Mouse (Mus musculus) heart, postnatal 0 days (tissue): ENCODE measurements around the gene Cib4. TPM values are rescaled to one million over a fixed set of nuclear protein-coding genes. Genes with fewer than 3 reads are reported as not detected.
A peak's percentile ranks its signal among the peaks of the same experiment; 100 is the strongest.

Source experiments
- ATAC-seq: fragments of 200-750 bp; cut with Nextera tagmentation; 2 replicates; pipeline ENCODE4 v1.8.0; 2017; ENCODE audit warnings: low read depth, moderate number of reproducible peaks, moderate library complexity; ENCODE audit not compliant: insufficient read depth
- DNase-seq: peaks from one replicate; pipeline ENCODE4 v3.0.0-alpha.2; 2016; ENCODE audit warnings: low spot score
- H3K27ac ChIP-seq: fragments of 300-500 bp; sonication (generic); 2 replicates; pipeline ENCODE4 v1.5.1; 2014; ENCODE audit warnings: low read depth, mild to moderate bottlenecking
- H3K27me3 ChIP-seq: fragments of 300-500 bp; sonication (generic); 2 replicates; pipeline ENCODE4 v1.6.1; 2014; ENCODE audit warnings: low read length, mixed read lengths; ENCODE audit not compliant: control insufficient read depth, insufficient read depth
- H3K36me3 ChIP-seq: fragments of 300-500 bp; sonication (generic); replicated peaks from 2 replicates; pipeline ENCODE4 v1.6.1; 2014; ENCODE audit warnings: low read length, mixed read lengths; ENCODE audit not compliant: control insufficient read depth, insufficient read depth
- H3K4me1 ChIP-seq: fragments of 300-500 bp; sonication (generic); 2 replicates; pipeline ENCODE4 v1.6.1; 2014; ENCODE audit warnings: antibody characterized with exemption; ENCODE audit not compliant: control insufficient read depth, insufficient read depth
- H3K4me2 ChIP-seq: fragments of 300-500 bp; sonication (generic); 2 replicates; pipeline ENCODE4 v1.6.1; 2014; ENCODE audit warnings: low read depth, mild to moderate bottlenecking, low read length, moderate library complexity
- H3K4me3 ChIP-seq: fragments of 300-500 bp; sonication (generic); 2 replicates; pipeline ENCODE4 v1.5.1; 2014; ENCODE audit warnings: low read depth, low read length
- H3K9ac ChIP-seq: fragments of 300-500 bp; sonication (generic); replicated peaks from 2 replicates; pipeline ENCODE4 v1.6.1; 2014; ENCODE audit warnings: low read depth, low read length, mixed read lengths
- H3K9me3 ChIP-seq: fragments of 300-500 bp; sonication (generic); replicated peaks from 2 replicates; pipeline ENCODE4 v1.6.1; 2016; ENCODE audit warnings: low read length; ENCODE audit not compliant: control insufficient read depth
- CTCF ChIP-seq: IDR thresholded peaks from 2 replicates; pipeline ENCODE4 v1.5.1; 2016; ENCODE audit warnings: antibody characterized with exemption, control low read depth, low read depth
- EP300 ChIP-seq: IDR thresholded peaks from 2 replicates; pipeline ENCODE4 v1.6.1; 2016; ENCODE audit warnings: antibody characterized with exemption, low read depth
- WGBS: fragments of 180-500 bp; shearing (Covaris S2); extraction: QIAGEN DNeasy Blood & Tissue Kit; methylation state at CpG from one replicate; pipeline ENCODE4 v1.1.7; 2014; 5-methylcytosine and 5-hydroxymethylcytosine counted together
- polyA plus RNA-seq: library from polyadenylated mRNA; unstranded; fragments of >200 nt; fragmentation: Nextera tagmentation; extraction: Ambion mirVana; gene quantifications from 2 replicates; pipeline ENCODE4 v1.2.1, GENCODE M21; 2015
- total RNA-seq: library from RNA; depleted of rRNA; stranded (reverse); fragments of >200 nt; gene quantifications from 2 replicates; pipeline ENCODE4 v1.2.3, GENCODE M21; 2014; ENCODE audit warnings: low replicate concordance; rRNA removed

The Cib4 gene
- total RNA-seq (not detected in 2 replicates), polyA plus RNA-seq (not detected in 2 replicates)

DNA sequence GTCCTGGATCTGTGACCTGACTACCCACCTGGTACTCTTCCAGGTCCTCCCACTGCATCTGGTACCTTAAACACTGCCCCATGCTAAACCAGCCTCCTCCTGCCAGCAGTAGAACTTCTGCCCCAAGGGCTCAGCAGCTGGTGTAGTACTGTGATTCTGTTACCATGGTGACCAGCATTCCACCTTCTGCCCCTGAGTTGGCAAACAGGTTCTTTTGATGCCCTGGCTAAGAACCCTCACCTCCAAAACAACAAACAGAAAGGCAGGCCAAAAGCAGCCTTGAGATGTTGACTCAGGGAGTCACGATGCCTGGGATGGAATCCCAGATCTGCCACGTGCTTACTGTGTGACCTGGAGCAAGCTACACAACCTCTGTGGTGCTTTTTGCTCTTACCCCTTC lies at the start of gene Cib4:
Gene Cib4, minus strand, starts transcription at position 139 of the 400 bp plus-strand sequence.
- H3K27me3 ChIP-seq = no peaks in the 10 kb centered on the region
- H3K9ac ChIP-seq = no peak within 1 kb of the TSS
- no peak for DNase-seq
- no peak within 1 kb of the TSS for H3K4me2 ChIP-seq
- 0 out of 2 replicates have a peak, but pooled peaks cover 3% of the 10 kb centered on the region for H3K4me1 ChIP-seq
- TF ChIP-seq EP300 = no peak
- no peak for TF ChIP-seq CTCF
- no peaks in the 10 kb centered on the region for H3K36me3 ChIP-seq
- no peak within 1 kb of the TSS for H3K27ac ChIP-seq
- H3K4me3 ChIP-seq = no peak within 1 kb of the TSS
- no peak for ATAC-seq
- no peaks in the 10 kb centered on the region for H3K9me3 ChIP-seq
- WGBS = 50% methylated on average over 2 of the region's 2 CpGs

DNA sequence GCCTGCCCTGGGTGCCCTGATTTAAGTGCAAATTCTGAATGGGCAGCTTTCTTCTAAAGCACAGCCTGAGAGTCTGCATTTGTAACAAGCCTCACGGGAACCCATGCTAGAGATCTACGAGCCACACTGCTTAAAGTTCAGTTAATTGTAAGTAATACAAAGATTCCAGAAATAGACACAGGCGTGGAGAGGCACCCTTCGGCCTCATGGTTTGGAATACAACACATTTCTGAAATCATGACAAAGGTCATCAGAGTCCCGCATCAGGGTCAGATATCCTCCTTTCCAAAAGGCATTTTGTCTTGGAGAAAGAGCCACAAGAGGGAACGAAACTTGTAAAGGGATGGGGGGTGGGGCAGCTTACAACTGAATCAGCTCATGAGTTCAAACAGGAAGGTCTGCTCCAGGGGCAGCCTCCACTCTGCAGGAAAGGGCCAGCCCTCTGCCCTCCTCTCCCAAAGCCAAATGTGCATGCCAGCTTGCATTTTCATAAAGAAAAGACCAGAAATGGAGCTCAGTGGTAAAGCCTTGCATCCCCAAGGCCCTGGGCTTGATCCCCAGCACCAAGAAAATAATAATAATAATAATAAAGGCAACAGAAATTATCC lies 49.4 kb upstream of the Cib4 start:
- DNase-seq (no peak), ATAC-seq (no peak)
- 22% methylated on average over 6 of the region's 6 CpGs for WGBS
- no peak overlapping the region for H3K4me2 ChIP-seq
- peak overlapping the region; percentile 18; the same call in 1 of the 2 replicates for H3K9ac ChIP-seq
- H3K4me3 ChIP-seq = no peak overlapping the region
- 0 out of 2 replicates have a peak, but pooled peaks cover 3% of the 10 kb centered on the region for H3K27me3 ChIP-seq
- H3K9me3 ChIP-seq = no peaks in the 10 kb centered on the region
- no peaks in the 10 kb centered on the region for H3K36me3 ChIP-seq
- TF ChIP-seq CTCF = no peak
- no peak for TF ChIP-seq EP300
- H3K4me1 ChIP-seq = peaks cover 57% of the 10 kb centered on the region
- H3K27ac ChIP-seq = peak overlapping the region; percentile 90

DNA sequence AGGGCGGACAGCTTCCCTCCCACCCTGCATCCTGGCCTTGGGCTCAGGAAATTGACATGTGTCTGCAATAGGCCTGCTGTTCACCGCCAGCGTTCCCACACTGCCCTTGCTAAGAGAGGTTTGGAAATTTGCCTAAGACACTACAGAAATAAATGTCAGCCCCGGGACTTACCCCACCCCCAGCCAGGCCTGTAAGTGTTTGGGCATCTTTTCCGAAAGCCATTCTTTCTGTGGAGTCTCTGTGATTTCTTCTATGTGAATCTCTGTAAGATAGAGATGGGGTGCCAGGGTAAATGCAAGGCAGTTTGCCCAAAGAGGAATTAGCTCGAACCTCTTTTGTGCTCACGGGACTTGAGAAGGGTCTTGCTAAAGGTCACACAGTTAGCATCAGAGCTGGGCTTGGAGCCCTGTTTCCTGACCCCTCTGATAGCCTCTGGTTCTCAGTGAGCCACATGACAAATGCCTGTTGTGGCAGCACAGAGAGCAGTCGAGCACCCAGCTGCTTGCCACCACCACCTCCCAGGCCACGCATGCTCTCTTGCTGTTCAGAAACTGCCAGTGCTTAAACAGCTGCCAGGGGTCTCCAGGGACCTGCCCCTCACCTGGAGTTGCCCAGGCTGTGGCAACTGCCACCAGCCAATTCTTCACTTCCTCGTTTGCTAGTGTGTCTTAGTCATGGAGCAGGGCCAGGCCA lies 48.3 kb upstream of the Cib4 start:
- no peaks in the 10 kb centered on the region for H3K9me3 ChIP-seq
- peak; percentile 77 for DNase-seq
- TF ChIP-seq EP300 (no peak; the same call in 1 of the 2 replicates), CTCF (no peak)
- peak; percentile 73 for ATAC-seq
- peaks cover 64% of the 10 kb centered on the region for H3K4me1 ChIP-seq
- H3K27me3 ChIP-seq = 0 out of 2 replicates have a peak, but pooled peaks cover 13% of the 10 kb centered on the region
- no peak overlapping the region for H3K4me3 ChIP-seq
- H3K9ac ChIP-seq = peak overlapping the region; percentile 18; the same call in 1 of the 2 replicates
- H3K36me3 ChIP-seq = no peaks in the 10 kb centered on the region
- 5% methylated on average over 10 of the region's 10 CpGs for WGBS
- peak overlapping the region; percentile 90 for H3K27ac ChIP-seq
- H3K4me2 ChIP-seq = no peak overlapping the region

DNA sequence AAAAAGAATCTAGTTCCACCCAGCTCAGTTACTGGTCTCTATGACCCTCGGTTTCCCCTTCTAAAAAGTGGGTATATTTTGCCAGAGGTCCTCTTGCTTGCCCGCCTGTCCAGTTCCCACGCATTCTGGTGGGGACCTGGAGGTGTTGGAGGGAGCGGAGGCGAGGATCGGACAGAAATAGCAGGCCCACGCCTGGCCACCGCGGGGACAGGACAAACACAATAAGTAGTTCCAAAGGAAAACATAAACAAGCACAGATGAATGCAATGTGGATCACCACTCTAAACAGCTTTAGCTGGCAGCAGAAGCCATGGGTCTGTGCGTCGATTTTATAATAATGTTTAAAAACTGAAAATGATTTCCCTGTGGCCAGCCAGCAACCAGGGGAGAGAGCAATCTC lies 47.7 kb upstream of the Cib4 start:
- 46% methylated on average over 11 of the region's 11 CpGs for WGBS
- Histone ChIP-seq H3K27ac (peak overlapping the region; percentile 90), H3K4me1 (peaks cover 64% of the 10 kb centered on the region), H3K9me3 (no peaks in the 10 kb centered on the region), H3K4me2 (no peak overlapping the region), H3K27me3 (peaks cover 19% of the 10 kb centered on the region; the same call in 1 of the 2 replicates), H3K4me3 (no peak overlapping the region), H3K9ac (no peak overlapping the region), H3K36me3 (no peaks in the 10 kb centered on the region)
- TF ChIP-seq EP300 = no peak
- TF ChIP-seq CTCF = no peak
- ATAC-seq (no peak), DNase-seq (no peak)

DNA sequence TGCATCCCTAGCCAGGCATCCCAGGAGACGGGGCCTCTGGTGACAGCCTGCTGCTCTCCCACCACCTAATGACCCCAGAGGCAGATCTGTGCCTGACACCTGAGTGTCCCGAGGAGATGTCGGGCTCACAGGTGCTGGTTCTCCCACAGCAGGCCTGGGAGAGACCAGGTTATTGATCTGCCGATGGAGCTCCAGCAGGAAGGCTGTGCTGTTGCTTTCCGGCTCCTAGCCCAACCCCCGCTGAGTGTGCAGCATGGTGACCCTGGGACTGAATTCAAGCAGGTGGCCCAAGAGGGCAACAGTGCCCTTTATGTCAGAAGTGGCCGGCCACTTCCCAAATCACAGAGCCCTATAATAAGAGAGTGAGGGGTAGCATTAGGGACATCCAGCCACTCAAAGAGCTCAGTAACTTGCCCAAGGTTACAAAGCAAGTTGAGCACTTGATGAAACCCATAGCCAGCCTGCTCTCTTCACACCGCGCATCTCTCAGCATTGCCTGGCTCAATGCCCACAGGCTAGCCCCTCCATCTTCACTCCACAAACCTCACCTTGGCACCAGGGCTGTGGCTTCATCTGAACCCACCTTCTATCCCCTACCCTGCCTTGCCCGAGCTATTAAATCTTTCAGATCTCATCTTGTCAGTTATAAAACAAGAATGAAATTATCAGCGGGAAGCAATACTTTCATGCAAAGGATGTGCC lies 46.8 kb upstream of the Cib4 start:
- Histone ChIP-seq H3K9ac (no peak overlapping the region), H3K36me3 (no peaks in the 10 kb centered on the region), H3K9me3 (no peaks in the 10 kb centered on the region), H3K4me2 (no peak overlapping the region), H3K4me3 (no peak overlapping the region), H3K27me3 (peaks cover 21% of the 10 kb centered on the region; the same call in 1 of the 2 replicates), H3K27ac (no peak overlapping the region), H3K4me1 (peaks cover 64% of the 10 kb centered on the region)
- TF ChIP-seq CTCF = no peak
- no peak for TF ChIP-seq EP300
- WGBS = 77% methylated on average over 11 of the region's 11 CpGs
- DNase-seq = no peak
- ATAC-seq = no peak
